Comparison of ENCODE assay signal across 14 mouse cellular contexts in genomic region chr16:89863264-89863663, GRCm38 (mm10).
DNase-seq lines count a peak whose midpoint lies in the region; ATAC-seq and TF ChIP-seq lines count a peak whose summit lies in the region.
"Had no signal": no experiment of that assay in that cellular context is flagged by ENCODE, and none has a peak within 500 bp of the region (broad histone marks: within the 10 kb centered on the region; RNA-seq: fewer than 3 reads in every experiment).

No protein-coding gene starts in this region.

- no peaks in the 10 kb centered on the region for H3K27me3 ChIP-seq in hindbrain, embryonic 11.5 days (ENCODE audit: control insufficient read depth, insufficient read depth, low read length)
- H3K27me3 ChIP-seq in hindbrain, embryonic 14.5 days (ENCODE audit: control insufficient read depth, insufficient read depth, low read length) = no peaks in the 10 kb centered on the region
- H3K27me3 ChIP-seq in forebrain, embryonic 12.5 days = no peaks in the 10 kb centered on the region
- H3K27me3 ChIP-seq in liver, postnatal 0 days (ENCODE audit: insufficient read depth, low read length) = no peaks in the 10 kb centered on the region

- H3K4me3 ChIP-seq in hindbrain, embryonic 11.5 days (ENCODE audit: low read depth, low read length) = no peak overlapping the region
- no peak overlapping the region for H3K4me3 ChIP-seq in hindbrain, embryonic 14.5 days (replicated peaks; ENCODE audit: low read length)
- H3K4me3 ChIP-seq in forebrain, embryonic 12.5 days (replicated peaks) = no peak overlapping the region
- H3K4me3 ChIP-seq in liver, postnatal 0 days (ENCODE audit: low read depth, low read length) = no peak overlapping the region
- H3K4me3 ChIP-seq: left cerebral cortex, adult 2 months had no signal

- no peak for TF ChIP-seq CTCF in liver, postnatal 0 days (IDR thresholded peaks at IDR 0.05; ENCODE audit: low read depth)

- no peak overlapping the region for H3K4me2 ChIP-seq in hindbrain, embryonic 11.5 days (replicated peaks; ENCODE audit: low read depth, low read length)
- H3K4me2 ChIP-seq in hindbrain, embryonic 14.5 days (replicated peaks) = no peak overlapping the region
- no peak overlapping the region for H3K4me2 ChIP-seq in forebrain, embryonic 12.5 days
- H3K4me2 ChIP-seq in liver, postnatal 0 days (ENCODE audit: low read depth, low read length) = no peak overlapping the region

- H3K4me1 ChIP-seq in hindbrain, embryonic 11.5 days (replicated peaks; ENCODE audit: control insufficient read depth, insufficient read depth, low read length) = peaks cover 8% of the 10 kb centered on the region; the same call in 1 of the 2 replicates
- H3K4me1 ChIP-seq in hindbrain, embryonic 14.5 days (replicated peaks; ENCODE audit: control insufficient read depth, insufficient read depth, low read length) = no peaks in the 10 kb centered on the region; the same call in 1 of the 2 replicates
- peaks cover 22% of the 10 kb centered on the region for H3K4me1 ChIP-seq in forebrain, embryonic 12.5 days
- no peaks in the 10 kb centered on the region for H3K4me1 ChIP-seq in liver, postnatal 0 days (ENCODE audit: insufficient read depth)

- WGBS in hindbrain, embryonic 11.5 days = 24% methylated on average over 5 of the region's 5 CpGs
- 17% methylated on average over 5 of the region's 5 CpGs for WGBS in hindbrain, embryonic 14.5 days
- WGBS in forebrain, embryonic 12.5 days = 7% methylated on average over 5 of the region's 5 CpGs
- 81% methylated on average over 5 of the region's 5 CpGs for WGBS in liver, postnatal 0 days (ENCODE audit: insufficient replicate concordance)

- DNase-seq in hindbrain, embryonic 11.5 days (ENCODE audit: low spot score) = peak; percentile 55
- no peak for DNase-seq in hindbrain, embryonic 14.5 days (ENCODE audit: low spot score)
- peak; percentile 57 for DNase-seq in ZHBTc4 (ENCODE audit: low read depth, low spot score)
- DNase-seq in retina, embryonic 14.5 days (ENCODE audit: low spot score) = peak; percentile 72
- DNase-seq in adrenal gland, postnatal 4 days (ENCODE audit: low spot score in 2 of 2) = no peak
- no peak for DNase-seq in liver, postnatal 0 days
- no peak for DNase-seq in urinary bladder, postnatal 4 days (ENCODE audit: low spot score in 2 of 2)
- DNase-seq: adrenal gland, postnatal 14 days; heart, adult 11 months; kidney, postnatal 36 days; liver; lung, postnatal 10 days had no signal

- TF ChIP-seq EP300 in liver, postnatal 0 days (IDR thresholded peaks at IDR 0.05; ENCODE audit: low read depth) = no peak

- H3K27ac ChIP-seq in hindbrain, embryonic 11.5 days (ENCODE audit: low read depth, low read length) = no peak overlapping the region
- H3K27ac ChIP-seq in hindbrain, embryonic 14.5 days = no peak overlapping the region
- no peak overlapping the region for H3K27ac ChIP-seq in forebrain, embryonic 12.5 days
- H3K27ac ChIP-seq in liver, postnatal 0 days (ENCODE audit: low read depth) = no peak overlapping the region
- H3K27ac ChIP-seq: left cerebral cortex, adult 2 months had no signal

- no peaks in the 10 kb centered on the region for H3K9me3 ChIP-seq in hindbrain, embryonic 11.5 days (ENCODE audit: control insufficient read depth, low read length)
- no peaks in the 10 kb centered on the region for H3K9me3 ChIP-seq in hindbrain, embryonic 14.5 days (ENCODE audit: control insufficient read depth, low read length)
- peaks cover 5% of the 10 kb centered on the region; the same call in 1 of the 2 replicates for H3K9me3 ChIP-seq in forebrain, embryonic 12.5 days
- H3K9me3 ChIP-seq in liver, postnatal 0 days (ENCODE audit: low read length) = no peaks in the 10 kb centered on the region

- ATAC-seq in hindbrain, embryonic 11.5 days (ENCODE audit: low FRiP score) = peak; percentile 82
- ATAC-seq in hindbrain, embryonic 14.5 days (ENCODE audit: low FRiP score) = no peak; the same call in 1 of the 2 replicates
- peak; percentile 73 for ATAC-seq in forebrain, embryonic 12.5 days (ENCODE audit: low FRiP score)
- no peak for ATAC-seq in liver, postnatal 0 days

- no peaks in the 10 kb centered on the region for H3K36me3 ChIP-seq in hindbrain, embryonic 11.5 days (ENCODE audit: control insufficient read depth, insufficient read depth, low read length)
- peaks cover 8% of the 10 kb centered on the region; the same call in 1 of the 2 replicates for H3K36me3 ChIP-seq in hindbrain, embryonic 14.5 days (replicated peaks; ENCODE audit: control insufficient read depth, insufficient read depth)
- peaks cover 26% of the 10 kb centered on the region for H3K36me3 ChIP-seq in forebrain, embryonic 12.5 days (replicated peaks)
- H3K36me3 ChIP-seq in liver, postnatal 0 days (replicated peaks; ENCODE audit: insufficient read depth, low read length) = no peaks in the 10 kb centered on the region

- no peak overlapping the region for H3K9ac ChIP-seq in hindbrain, embryonic 11.5 days (ENCODE audit: low read depth, low read length)
- H3K9ac ChIP-seq in hindbrain, embryonic 14.5 days = no peak overlapping the region
- H3K9ac ChIP-seq in forebrain, embryonic 12.5 days = no peak overlapping the region
- H3K9ac ChIP-seq in liver, postnatal 0 days (replicated peaks) = no peak overlapping the region

Comparison
In these comparisons a context has a peak if more than half of its experiments do, and no peak if none do; other contexts are left out.
1. ATAC-seq: peak in hindbrain, embryonic 11.5 days (single experiment) and forebrain, embryonic 12.5 days (single experiment); none in hindbrain, embryonic 14.5 days (single experiment) and liver, postnatal 0 days (single experiment).
2. DNase-seq: peak in hindbrain, embryonic 11.5 days (single experiment), ZHBTc4 (single experiment) and retina, embryonic 14.5 days (single experiment); none in hindbrain, embryonic 14.5 days (single experiment), adrenal gland, postnatal 4 days (0 of 2), liver, postnatal 0 days (single experiment) and urinary bladder, postnatal 4 days (0 of 2).